Mouse (Mus musculus) olfactory bulb, adult 2 months (tissue): ENCODE results near the gene Gm11492.

Source experiments
- CTCF ChIP-seq: fragments of 200-500 bp; IDR thresholded peaks from 2 replicates; pipeline ENCODE4 v1.5.1; 2012; ENCODE audit warnings: low read depth, mild to moderate bottlenecking, low read length, moderate library complexity; ENCODE audit not compliant: insufficient read depth
- POLR2A ChIP-seq: fragments of 200-500 bp; IDR thresholded peaks from 2 replicates; pipeline ENCODE4 v1.6.1; 2012; ENCODE audit warnings: mild to moderate bottlenecking, low read depth, low read length, moderate library complexity; ENCODE audit not compliant: insufficient read depth

DNA sequence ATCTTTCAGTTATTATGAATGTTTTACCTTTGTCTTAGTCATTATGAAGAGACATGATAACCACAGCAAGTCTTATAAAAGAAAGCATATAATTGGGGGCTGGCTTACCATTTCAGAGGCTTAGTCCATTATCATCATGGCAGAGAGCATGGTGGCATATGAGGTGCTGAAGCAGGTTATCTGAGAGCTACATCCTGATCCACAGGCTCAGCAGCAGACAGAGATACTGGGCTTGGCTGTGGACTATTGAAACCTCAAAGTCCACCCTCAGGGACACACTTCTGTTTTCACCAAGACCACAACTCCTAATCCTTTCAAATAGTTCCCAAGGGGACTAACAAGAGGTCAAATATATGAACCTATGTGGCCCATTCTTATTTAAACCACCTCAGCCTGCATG is 42.5 kb upstream of the Gm11492 start:
- no peak for TF ChIP-seq POLR2A
- TF ChIP-seq CTCF, result no peak
